Mouse (Mus musculus): ENCODE measurements around the gene Slc34a2.

Slc34a2 gene

GRCm38 (mm10) chr5:53037781-53038180 lies at the start of gene Slc34a2:
Gene Slc34a2, plus strand, starts transcription at chr5:53038081.
- no peak for DNase-seq (ENCODE audit: low read depth)

GRCm38 (mm10) chr5:52990687-52991341 lies 47.1 kb upstream of the Slc34a2 start:
- no peak for DNase-seq (ENCODE audit: low read depth)

DNA sequence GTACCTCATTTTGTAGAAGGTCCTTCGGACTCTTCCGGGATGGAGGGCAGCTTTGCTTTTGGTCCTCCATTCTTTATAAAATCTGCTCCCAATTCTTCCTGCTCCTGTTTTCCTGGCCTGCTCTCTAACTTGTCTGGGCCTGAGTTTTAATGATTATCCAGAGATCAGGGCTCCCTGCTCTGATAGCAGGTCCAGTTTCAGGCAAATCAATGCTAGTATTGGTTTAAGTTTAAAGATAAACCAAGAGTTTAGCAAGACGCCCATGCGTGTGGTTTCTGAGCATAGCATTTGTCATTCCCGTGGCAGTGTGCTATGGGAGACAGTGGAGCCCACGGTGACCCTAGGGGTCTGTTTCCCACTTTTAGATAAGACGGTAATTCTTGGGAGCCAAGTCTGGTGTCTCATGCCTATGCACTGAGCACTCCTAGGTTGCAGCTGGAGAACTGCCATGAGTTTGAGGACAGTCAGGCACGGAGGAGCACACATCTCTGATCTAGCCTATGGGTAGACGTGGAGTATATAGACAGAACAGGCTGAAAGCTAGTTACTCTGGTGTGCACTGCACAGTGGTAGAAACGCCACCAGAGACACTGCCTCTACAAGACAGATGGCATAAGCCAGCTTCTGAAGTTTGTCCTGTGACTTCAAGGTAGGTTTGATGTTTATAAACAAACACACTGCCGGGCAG lies 45.5 kb upstream of the Slc34a2 start:
- no peak for DNase-seq (ENCODE audit: low read depth)

- DNase-seq (ENCODE audit: low read depth) = no peak
These were observed 44.2 kb upstream of the Slc34a2 start for GRCm38 (mm10) chr5:52993490-52994282.

- no peak for DNase-seq (ENCODE audit: low read depth)
These were observed 42.4 kb upstream of the Slc34a2 start for GRCm38 (mm10) chr5:52995461-52995860.

DNA sequence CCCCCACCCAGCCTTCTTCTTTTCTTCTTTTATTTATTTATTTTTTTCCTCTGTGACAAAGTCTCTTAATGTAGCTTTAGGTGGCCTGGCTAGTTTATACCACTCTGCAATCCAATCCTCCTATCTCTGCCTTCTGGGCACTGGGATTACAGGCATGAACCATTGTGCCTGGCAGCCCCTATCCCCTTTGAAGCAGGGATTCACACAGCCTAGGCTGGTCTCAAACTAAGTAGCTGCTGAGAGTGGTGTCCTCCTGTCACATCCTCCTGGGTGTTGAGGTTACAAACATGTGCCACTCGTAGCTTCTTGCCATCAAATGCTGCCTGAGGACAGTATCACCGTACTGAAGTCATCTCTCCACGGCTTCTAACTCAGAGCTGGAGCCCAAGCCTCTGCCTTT lies 41.7 kb upstream of the Slc34a2 start:
- DNase-seq (ENCODE audit: low read depth) = no peak

- no peak for DNase-seq (ENCODE audit: low read depth)
These were observed 41.3 kb upstream of the Slc34a2 start for GRCm38 (mm10) chr5:52996601-52997000.

DNA sequence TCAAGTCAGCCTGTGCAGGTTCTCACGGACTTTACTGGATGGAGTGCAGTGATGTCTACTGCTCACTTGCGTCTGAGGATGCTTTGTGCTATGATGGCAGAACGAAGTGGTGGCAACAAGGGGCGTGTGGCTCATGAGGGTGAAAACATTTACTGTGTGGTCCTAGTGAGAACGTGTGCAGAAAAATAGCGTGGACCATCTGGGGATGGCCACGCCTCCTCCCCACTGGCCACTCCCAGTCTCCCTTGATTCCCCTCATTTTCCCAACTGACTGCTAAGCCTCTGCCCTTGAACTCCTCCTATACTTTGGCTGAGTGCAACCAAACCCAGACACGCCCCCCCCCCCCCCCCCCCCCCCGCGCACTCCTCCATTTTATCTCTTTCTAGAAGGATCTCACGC lies 40.8 kb upstream of the Slc34a2 start:
- DNase-seq (ENCODE audit: low read depth) = no peak

DNA sequence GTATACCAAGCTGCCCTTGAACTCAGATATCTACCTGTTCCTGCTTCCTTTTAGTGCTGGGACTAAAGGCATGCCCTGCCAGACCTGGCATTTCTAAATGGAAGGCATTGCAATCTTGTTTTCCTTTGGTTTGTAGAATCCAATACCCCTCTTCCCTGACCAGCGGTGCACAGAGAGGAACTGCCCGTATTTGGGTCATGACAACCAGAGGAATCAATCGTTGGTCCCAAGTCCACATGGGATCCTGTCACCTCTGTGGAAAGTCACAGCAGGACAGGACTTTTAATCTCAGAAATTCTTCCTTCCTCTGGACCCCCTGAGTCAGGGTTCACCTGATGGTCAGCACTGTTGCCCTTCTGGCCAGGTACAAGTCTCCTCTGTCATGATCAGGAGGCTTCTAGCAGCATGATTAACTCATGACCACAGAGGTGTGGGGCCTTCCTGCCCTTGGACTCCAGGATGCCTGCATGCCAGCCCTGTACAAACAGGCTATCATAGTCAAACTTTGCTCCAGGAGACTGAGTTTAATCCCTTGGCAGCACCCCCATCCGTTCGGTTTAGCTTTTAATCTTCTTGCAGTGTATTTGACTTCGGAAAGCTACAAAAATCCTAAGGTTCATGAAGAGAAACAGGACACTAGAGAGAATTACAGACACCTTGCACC lies 39.7 kb upstream of the Slc34a2 start:
- DNase-seq (ENCODE audit: low read depth) = no peak

DNA sequence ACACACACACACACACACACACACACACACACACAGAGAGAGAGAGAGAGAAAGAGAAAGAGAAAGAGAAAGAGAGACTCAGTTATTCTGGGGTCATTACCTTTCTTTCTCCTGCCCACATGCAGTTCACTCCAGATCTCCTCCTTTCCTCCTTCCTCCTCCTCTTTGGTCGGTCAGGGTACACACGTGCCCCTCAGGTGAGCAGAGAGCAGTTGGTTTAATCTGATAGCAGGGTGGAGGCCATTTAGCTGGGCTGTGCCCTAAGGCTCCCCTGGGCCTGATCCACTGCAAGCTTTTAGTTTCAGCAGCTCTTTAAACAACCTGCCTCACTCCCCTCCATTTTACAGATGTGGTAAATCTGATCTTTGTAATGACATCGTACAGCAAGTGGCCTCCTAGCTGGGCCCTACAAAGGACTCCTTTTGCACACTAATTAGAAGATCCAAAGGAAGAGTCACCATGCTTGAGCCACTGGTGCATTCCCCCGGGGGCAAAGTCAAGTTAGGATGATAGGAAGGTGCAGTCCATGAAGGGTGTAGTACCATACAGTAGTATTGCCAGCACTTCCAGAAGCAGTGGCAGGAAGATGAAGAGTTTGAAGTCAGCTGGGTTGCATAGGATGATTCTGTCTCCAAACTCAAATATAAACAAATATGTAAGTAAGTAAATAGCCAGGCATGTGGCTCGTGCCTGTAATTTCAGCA lies 37.6 kb upstream of the Slc34a2 start:
- no peak for DNase-seq (ENCODE audit: low read depth)

GRCm38 (mm10) chr5:53002599-53003203 lies 35.2 kb upstream of the Slc34a2 start:
- DNase-seq (ENCODE audit: low read depth) = no peak

GRCm38 (mm10) chr5:53003495-53003894 lies 34.4 kb upstream of the Slc34a2 start:
- no peak for DNase-seq (ENCODE audit: low read depth)

DNA sequence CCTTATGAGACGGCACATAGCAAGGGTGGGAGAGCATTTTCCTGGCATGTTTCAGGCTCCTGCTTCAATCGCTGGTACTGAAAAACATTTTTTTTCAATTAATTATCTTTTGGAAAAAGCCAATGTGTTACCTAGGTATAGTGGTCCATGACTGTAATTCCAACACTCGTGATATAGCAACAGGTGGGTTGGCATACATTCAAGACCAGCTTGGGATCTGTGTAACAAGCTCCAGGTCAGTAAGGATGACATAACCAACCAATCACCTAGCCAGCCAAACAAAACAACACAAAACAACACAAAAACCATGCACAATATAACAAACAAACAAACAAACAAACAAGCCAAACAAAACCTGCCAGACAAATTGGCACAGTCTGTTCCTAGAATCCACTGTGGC lies 33.9 kb upstream of the Slc34a2 start:
- DNase-seq (ENCODE audit: low read depth) = no peak

DNA sequence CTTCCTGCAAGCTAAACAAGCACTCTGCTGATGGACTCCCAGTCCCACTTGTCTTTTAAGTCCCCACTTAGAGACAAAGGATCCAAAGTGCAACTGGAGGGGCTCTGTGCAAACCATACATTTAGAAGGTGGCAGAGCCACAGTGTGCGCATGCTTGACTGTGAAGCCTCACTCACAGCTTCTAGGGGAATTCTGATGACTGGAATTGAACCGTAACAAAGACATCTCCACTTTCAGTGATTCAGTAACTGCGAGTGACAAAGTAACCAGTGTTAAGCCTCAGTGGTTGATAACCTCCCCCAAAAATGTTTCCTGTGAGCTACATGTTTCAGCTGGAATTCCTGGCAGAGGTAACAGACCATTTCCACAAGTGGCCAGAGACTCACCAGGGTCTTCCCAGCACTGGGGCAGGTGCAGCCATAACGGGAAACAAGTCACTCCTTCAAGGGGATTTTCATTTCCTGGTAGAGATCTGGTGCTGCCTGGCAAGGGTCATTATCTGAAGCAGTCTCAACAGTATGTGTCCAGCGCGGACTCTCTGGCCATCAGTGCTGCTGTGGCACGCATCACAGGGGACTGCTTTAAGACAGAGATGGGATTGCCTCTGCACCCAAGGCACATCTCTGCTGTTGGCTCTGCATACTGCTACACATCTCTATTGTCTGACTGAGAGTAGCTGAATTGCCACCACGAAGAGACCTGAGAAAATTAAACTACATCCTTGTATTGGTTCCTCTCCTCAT lies 28.7 kb upstream of the Slc34a2 start:
- no peak for DNase-seq (ENCODE audit: low read depth)

- no peak for DNase-seq (ENCODE audit: low read depth)
These were observed 28.1 kb upstream of the Slc34a2 start for GRCm38 (mm10) chr5:53009770-53010133.

DNA sequence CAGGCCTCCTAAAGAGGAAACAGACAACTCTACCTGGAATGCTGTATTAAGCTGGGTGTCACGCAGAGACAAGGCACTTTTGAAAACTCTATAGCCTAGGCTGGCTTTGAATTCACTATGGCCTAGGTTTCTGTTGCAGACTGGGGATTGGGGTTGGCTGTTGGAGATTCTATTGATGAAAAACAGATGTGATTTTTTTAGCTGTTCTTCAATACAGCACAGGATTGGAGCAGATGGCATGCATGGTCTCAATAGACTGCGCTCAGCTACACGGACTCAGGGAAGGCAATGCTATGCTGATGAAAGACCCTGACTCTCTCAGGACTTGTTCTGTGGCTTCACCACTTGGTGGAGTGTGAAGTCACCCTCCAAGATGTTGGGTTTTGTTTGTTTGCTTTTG lies 26.6 kb upstream of the Slc34a2 start:
- no peak for DNase-seq (ENCODE audit: low read depth)

DNA sequence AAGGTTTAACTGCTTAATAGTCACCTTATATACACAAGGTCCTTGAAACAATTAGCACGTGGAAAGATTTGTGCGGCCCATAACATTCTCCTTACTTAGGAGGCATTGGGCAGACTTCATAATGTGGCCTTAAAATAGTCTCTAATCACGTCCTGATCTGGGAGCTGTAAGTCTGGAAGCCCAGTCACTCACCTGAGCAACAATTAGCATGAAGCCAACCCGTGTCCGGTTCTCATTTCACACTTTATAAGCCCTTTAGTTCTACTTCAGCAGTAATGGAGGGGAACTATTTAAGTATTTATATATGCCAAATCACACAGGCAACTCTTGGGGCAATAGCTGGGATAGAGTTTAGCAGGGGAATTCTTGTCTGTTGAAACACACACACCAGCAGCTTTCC lies 21.3 kb upstream of the Slc34a2 start:
- DNase-seq (ENCODE audit: low read depth) = no peak

DNA sequence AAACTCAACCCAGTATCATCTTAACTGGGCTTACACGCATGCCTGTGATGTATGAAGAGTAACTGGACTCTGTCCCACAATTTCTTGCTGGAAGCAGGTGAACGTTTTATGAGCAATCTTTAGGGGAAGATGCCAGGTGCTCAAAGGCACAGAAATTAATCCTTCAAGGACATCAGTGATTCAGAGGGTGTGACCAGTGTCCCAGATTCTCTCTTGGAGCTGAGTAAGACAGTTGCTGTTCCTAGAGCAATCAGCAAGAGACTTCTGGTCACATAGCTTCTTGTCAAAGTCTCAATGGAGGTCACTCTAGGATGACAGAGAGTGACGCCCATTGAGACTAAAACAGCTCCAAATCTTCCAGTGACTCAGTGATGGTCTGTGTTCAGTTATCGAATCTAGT lies 19.6 kb upstream of the Slc34a2 start:
- DNase-seq (ENCODE audit: low read depth) = no peak

DNA sequence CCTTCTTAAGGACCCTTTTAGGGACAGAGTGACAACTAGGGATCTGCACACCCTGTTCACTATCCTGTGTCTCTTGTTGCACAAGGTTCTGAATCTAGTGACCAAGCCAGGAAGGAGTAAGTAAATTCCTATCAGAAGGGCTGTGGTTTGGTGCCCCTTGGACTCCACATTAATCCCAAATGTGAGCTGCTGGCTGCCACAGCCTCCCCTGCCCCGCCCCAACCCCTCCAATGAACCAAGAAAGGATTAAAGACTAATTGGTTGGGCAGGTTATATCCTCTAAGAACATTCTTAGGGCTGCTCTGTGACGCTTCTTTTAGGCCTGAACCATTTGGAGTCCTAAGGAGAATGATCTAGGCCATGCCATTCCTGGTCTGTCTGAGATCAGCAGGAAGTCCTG lies 14.4 kb upstream of the Slc34a2 start:
- DNase-seq (ENCODE audit: low read depth) = no peak

DNA sequence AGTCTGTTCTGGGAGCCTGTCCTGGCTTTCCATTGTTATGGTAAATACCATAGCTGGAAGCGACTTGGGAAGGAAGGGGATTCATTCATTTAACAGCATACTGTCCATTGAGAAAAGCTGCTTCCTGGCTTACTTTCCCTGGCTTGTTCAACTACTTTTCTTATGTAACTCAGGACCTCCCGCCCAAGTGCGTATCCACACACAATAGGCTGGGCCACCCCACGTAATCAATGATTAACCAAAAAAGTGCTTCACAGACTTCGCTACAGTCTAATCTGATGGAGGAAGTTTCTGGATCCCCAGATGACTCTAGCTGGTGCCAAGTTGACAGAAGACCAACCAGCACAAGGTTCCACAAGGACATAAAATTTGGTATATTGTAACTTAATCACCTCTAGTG lies 14.0 kb upstream of the Slc34a2 start:
- no peak for DNase-seq (ENCODE audit: low read depth)

Data from naive thymus-derived CD4-positive, alpha-beta T cell, adult 2 months (primary cell).